In genomic region chr11:70583022-70583714, GRCm38 (mm10) we compare ENCODE assay signal across 12 mouse cellular contexts. TPM values are rescaled to one million over a fixed set of nuclear protein-coding genes. Genes with fewer than 3 reads are reported as not detected.
A peak's percentile ranks its signal among the peaks of the same experiment; 100 is the strongest.
DNase-seq lines count a peak whose midpoint lies in the region; ATAC-seq lines count a peak whose summit lies in the region.
"Had no signal": no experiment of that assay in that cellular context is flagged by ENCODE, and none has a peak within 500 bp of the region (broad histone marks: within the 10 kb centered on the region; RNA-seq: fewer than 3 reads in every experiment).

No protein-coding gene starts in this region.

- 75% methylated on average over 6 of the region's 6 CpGs for WGBS in hindbrain, embryonic 12.5 days
- WGBS in hindbrain, embryonic 16.5 days: 76% methylated on average over 6 of the region's 6 CpGs
- WGBS in midbrain, embryonic 14.5 days: 82% methylated on average over 6 of the region's 6 CpGs
- 69% methylated on average over 6 of the region's 6 CpGs for WGBS in midbrain, embryonic 15.5 days
- WGBS in hindbrain, embryonic 14.5 days: 72% methylated on average over 6 of the region's 6 CpGs
- WGBS in stomach, embryonic 16.5 days: 39% methylated on average over 6 of the region's 6 CpGs

- no peak overlapping the region for H3K9ac ChIP-seq in hindbrain, embryonic 12.5 days
- no peak overlapping the region; the same call in 1 of the 2 replicates for H3K9ac ChIP-seq in hindbrain, embryonic 16.5 days (ENCODE audit: low read depth, low read length)
- no peak overlapping the region for H3K9ac ChIP-seq in midbrain, embryonic 14.5 days (replicated peaks; ENCODE audit: low read length)
- no peak overlapping the region for H3K9ac ChIP-seq in midbrain, embryonic 15.5 days
- no peak overlapping the region for H3K9ac ChIP-seq in hindbrain, embryonic 14.5 days
- peak overlapping the region; percentile 50; the same call in 1 of the 2 replicates for H3K9ac ChIP-seq in stomach, embryonic 16.5 days (ENCODE audit: low read length)

- no peak overlapping the region for H3K4me3 ChIP-seq in hindbrain, embryonic 12.5 days
- no peak overlapping the region for H3K4me3 ChIP-seq in hindbrain, embryonic 16.5 days (ENCODE audit: low read length)
- no peak overlapping the region for H3K4me3 ChIP-seq in midbrain, embryonic 14.5 days (replicated peaks; ENCODE audit: low read depth, low read length)
- no peak overlapping the region for H3K4me3 ChIP-seq in midbrain, embryonic 15.5 days
- no peak overlapping the region for H3K4me3 ChIP-seq in hindbrain, embryonic 14.5 days (replicated peaks; ENCODE audit: low read length)
- H3K4me3 ChIP-seq in stomach, embryonic 16.5 days (replicated peaks; ENCODE audit: low read length): no peak overlapping the region

- H3K27ac ChIP-seq in hindbrain, embryonic 12.5 days: peak overlapping the region; percentile 40; the same call in 1 of the 2 replicates
- H3K27ac ChIP-seq in hindbrain, embryonic 16.5 days (ENCODE audit: low read depth, low read length): no peak overlapping the region; the same call in 1 of the 2 replicates
- H3K27ac ChIP-seq in midbrain, embryonic 14.5 days (replicated peaks; ENCODE audit: low read depth, low read length): peak overlapping the region; percentile 41; the same call in 1 of the 2 replicates
- no peak overlapping the region for H3K27ac ChIP-seq in midbrain, embryonic 15.5 days
- 0 out of 2 replicates have a peak overlapping the region, but pooled peaks have one; percentile 53 for H3K27ac ChIP-seq in hindbrain, embryonic 14.5 days
- H3K27ac ChIP-seq in stomach, embryonic 16.5 days (ENCODE audit: low read length): peak overlapping the region; percentile 92

- no peak for DNase-seq in midbrain, embryonic 14.5 days
- DNase-seq in hindbrain, embryonic 14.5 days (ENCODE audit: low spot score): no peak
- DNase-seq in embryo, embryonic 11 days: no peak
- DNase-seq in adrenal gland, adult 2 months: no peak

- H3K4me2 ChIP-seq in hindbrain, embryonic 12.5 days (replicated peaks): no peak overlapping the region
- H3K4me2 ChIP-seq in hindbrain, embryonic 16.5 days (ENCODE audit: low read length): no peak overlapping the region
- no peak overlapping the region for H3K4me2 ChIP-seq in midbrain, embryonic 14.5 days (ENCODE audit: low read length)
- no peak overlapping the region for H3K4me2 ChIP-seq in midbrain, embryonic 15.5 days
- no peak overlapping the region for H3K4me2 ChIP-seq in hindbrain, embryonic 14.5 days (replicated peaks)
- H3K4me2 ChIP-seq in stomach, embryonic 16.5 days (ENCODE audit: low read depth, low read length): no peak overlapping the region

- H3K36me3 ChIP-seq in hindbrain, embryonic 12.5 days: no peaks in the 10 kb centered on the region
- no peaks in the 10 kb centered on the region for H3K36me3 ChIP-seq in hindbrain, embryonic 16.5 days (ENCODE audit: control insufficient read depth, insufficient read depth, low read length)
- H3K36me3 ChIP-seq in midbrain, embryonic 14.5 days (ENCODE audit: control insufficient read depth, insufficient read depth, low read length): no peaks in the 10 kb centered on the region
- no peaks in the 10 kb centered on the region for H3K36me3 ChIP-seq in midbrain, embryonic 15.5 days (replicated peaks)
- no peaks in the 10 kb centered on the region for H3K36me3 ChIP-seq in hindbrain, embryonic 14.5 days (replicated peaks; ENCODE audit: control insufficient read depth, insufficient read depth)
- no peaks in the 10 kb centered on the region for H3K36me3 ChIP-seq in stomach, embryonic 16.5 days (ENCODE audit: control insufficient read depth, insufficient read depth, low read length)

- H3K27me3 ChIP-seq in hindbrain, embryonic 12.5 days: no peaks in the 10 kb centered on the region
- no peaks in the 10 kb centered on the region for H3K27me3 ChIP-seq in hindbrain, embryonic 16.5 days (replicated peaks; ENCODE audit: control insufficient read depth, insufficient read depth, low read length)
- no peaks in the 10 kb centered on the region for H3K27me3 ChIP-seq in midbrain, embryonic 14.5 days (ENCODE audit: control insufficient read depth, insufficient read depth, low read length)
- no peaks in the 10 kb centered on the region for H3K27me3 ChIP-seq in midbrain, embryonic 15.5 days (replicated peaks)
- no peaks in the 10 kb centered on the region for H3K27me3 ChIP-seq in hindbrain, embryonic 14.5 days (ENCODE audit: control insufficient read depth, insufficient read depth, low read length)
- no peaks in the 10 kb centered on the region for H3K27me3 ChIP-seq in stomach, embryonic 16.5 days (ENCODE audit: control insufficient read depth, insufficient read depth, low read length)

- peaks cover 49% of the 10 kb centered on the region for H3K4me1 ChIP-seq in hindbrain, embryonic 12.5 days
- H3K4me1 ChIP-seq in hindbrain, embryonic 16.5 days (ENCODE audit: control insufficient read depth, insufficient read depth, low read depth, low read length): peaks cover 17% of the 10 kb centered on the region
- H3K4me1 ChIP-seq in midbrain, embryonic 14.5 days (ENCODE audit: control insufficient read depth, insufficient read depth, low read length): peaks cover 12% of the 10 kb centered on the region; the same call in 1 of the 2 replicates
- peaks cover 17% of the 10 kb centered on the region for H3K4me1 ChIP-seq in midbrain, embryonic 15.5 days
- peaks cover 19% of the 10 kb centered on the region for H3K4me1 ChIP-seq in hindbrain, embryonic 14.5 days (replicated peaks; ENCODE audit: control insufficient read depth, insufficient read depth, low read length)
- peaks cover 65% of the 10 kb centered on the region for H3K4me1 ChIP-seq in stomach, embryonic 16.5 days (ENCODE audit: control insufficient read depth, insufficient read depth, low read length)

- no peak for ATAC-seq in hindbrain, embryonic 12.5 days (ENCODE audit: low FRiP score)
- ATAC-seq in hindbrain, embryonic 16.5 days: no peak
- ATAC-seq in midbrain, embryonic 14.5 days (ENCODE audit: low FRiP score, low TSS enrichment): no peak
- no peak for ATAC-seq in midbrain, embryonic 15.5 days (replicated peaks)
- ATAC-seq in hindbrain, embryonic 14.5 days (ENCODE audit: low FRiP score): no peak
- no peak for ATAC-seq in stomach, embryonic 16.5 days (ENCODE audit: insufficient read depth, low FRiP score)

- no peaks in the 10 kb centered on the region for H3K9me3 ChIP-seq in hindbrain, embryonic 12.5 days (replicated peaks)
- H3K9me3 ChIP-seq in hindbrain, embryonic 16.5 days (ENCODE audit: control insufficient read depth, low read length): no peaks in the 10 kb centered on the region
- H3K9me3 ChIP-seq in midbrain, embryonic 14.5 days (ENCODE audit: control insufficient read depth, low read length): no peaks in the 10 kb centered on the region
- H3K9me3 ChIP-seq in midbrain, embryonic 15.5 days: no peaks in the 10 kb centered on the region
- H3K9me3 ChIP-seq in hindbrain, embryonic 14.5 days (ENCODE audit: control insufficient read depth, low read length): no peaks in the 10 kb centered on the region
- no peaks in the 10 kb centered on the region for H3K9me3 ChIP-seq in stomach, embryonic 16.5 days (replicated peaks; ENCODE audit: control insufficient read depth, low read length)

RNA-seq across cellular contexts. Expression of gene Mink1, which starts 20.5 kb away (rescaled TPM):
- polyA plus RNA-seq in hindbrain, embryonic 12.5 days (2016; fragmentation: Nextera tagmentation; extraction: Ambion mirVana): 17.3 and 19.1 TPM in 2 replicates
- 14.4 and 19.1 TPM in 2 replicates for polyA plus RNA-seq in hindbrain, embryonic 16.5 days (2015; fragmentation: Nextera tagmentation; extraction: Ambion mirVana)
- 18.5 and 20.4 TPM in 2 replicates for polyA plus RNA-seq in midbrain, embryonic 14.5 days (2014; fragmentation: Nextera tagmentation; extraction: Ambion mirVana)
- 17.9 and 18.7 TPM in 2 replicates for polyA plus RNA-seq in midbrain, embryonic 15.5 days (2015; fragmentation: Nextera tagmentation; extraction: Ambion mirVana)
- polyA plus RNA-seq in hindbrain, embryonic 14.5 days (2014; fragmentation: Nextera tagmentation; extraction: Ambion mirVana): 19.5 and 21.5 TPM in 2 replicates
- 12.5 and 13.0 TPM in 2 replicates for polyA plus RNA-seq in stomach, embryonic 16.5 days (2015; fragmentation: Nextera tagmentation; extraction: Ambion mirVana)
- total RNA-seq in adrenal gland, adult 2 months (2021): 10 to 100 TPM; 44.8 to 46.0 TPM
- 59.1 and 62.8 TPM in 2 replicates for polyA plus RNA-seq in adrenal gland, adult 2 months (2012; rRNA removed)

RNA-seq across cellular contexts. Expression of gene 4930544D05Rik, which starts 32.5 kb away (rescaled TPM):
- polyA plus RNA-seq in hindbrain, embryonic 12.5 days (2016; fragmentation: Nextera tagmentation; extraction: Ambion mirVana): not detected in 2 replicates
- not detected in 2 replicates for polyA plus RNA-seq in hindbrain, embryonic 16.5 days (2015; fragmentation: Nextera tagmentation; extraction: Ambion mirVana)
- polyA plus RNA-seq in midbrain, embryonic 14.5 days (2014; fragmentation: Nextera tagmentation; extraction: Ambion mirVana): not detected in 2 replicates
- not detected in 2 replicates for polyA plus RNA-seq in midbrain, embryonic 15.5 days (2015; fragmentation: Nextera tagmentation; extraction: Ambion mirVana)
- polyA plus RNA-seq in hindbrain, embryonic 14.5 days (2014; fragmentation: Nextera tagmentation; extraction: Ambion mirVana): not detected in 2 replicates
- polyA plus RNA-seq in stomach, embryonic 16.5 days (2015; fragmentation: Nextera tagmentation; extraction: Ambion mirVana): not detected in 2 replicates
- not detected for total RNA-seq in adrenal gland, adult 2 months (2021)
- polyA plus RNA-seq in adrenal gland, adult 2 months (2012; rRNA removed): not detected in 2 replicates
- total RNA-seq: midbrain, postnatal 0 days had no signal
- polyA plus RNA-seq: brain, embryonic 14.5 days; large intestine, adult 2 months; midbrain, postnatal 0 days had no signal

RNA-seq across cellular contexts. Expression of gene Chrne, which starts 35.8 kb away (rescaled TPM):
- polyA plus RNA-seq in hindbrain, embryonic 12.5 days (2016; fragmentation: Nextera tagmentation; extraction: Ambion mirVana): not detected in 2 replicates
- polyA plus RNA-seq in hindbrain, embryonic 16.5 days (2015; fragmentation: Nextera tagmentation; extraction: Ambion mirVana): not detected in 2 replicates
- not detected in 2 replicates for polyA plus RNA-seq in midbrain, embryonic 14.5 days (2014; fragmentation: Nextera tagmentation; extraction: Ambion mirVana)
- polyA plus RNA-seq in midbrain, embryonic 15.5 days (2015; fragmentation: Nextera tagmentation; extraction: Ambion mirVana): not detected in 2 replicates
- not detected in 2 replicates for polyA plus RNA-seq in hindbrain, embryonic 14.5 days (2014; fragmentation: Nextera tagmentation; extraction: Ambion mirVana)
- polyA plus RNA-seq in stomach, embryonic 16.5 days (2015; fragmentation: Nextera tagmentation; extraction: Ambion mirVana): 0.37 TPM in 1 of 2 replicates, not detected in the other
- not detected for total RNA-seq in adrenal gland, adult 2 months (2021)
- polyA plus RNA-seq in adrenal gland, adult 2 months (2012; rRNA removed): 0.30 TPM in 1 of 2 replicates, not detected in the other
- total RNA-seq: ES-E14; midbrain, postnatal 0 days had no signal

RNA-seq across cellular contexts. Expression of gene Pld2, which starts 43.3 kb away (rescaled TPM):
- 7.2 and 7.8 TPM in 2 replicates for polyA plus RNA-seq in hindbrain, embryonic 12.5 days (2016; fragmentation: Nextera tagmentation; extraction: Ambion mirVana)
- 20.6 and 21.4 TPM in 2 replicates for polyA plus RNA-seq in hindbrain, embryonic 16.5 days (2015; fragmentation: Nextera tagmentation; extraction: Ambion mirVana)
- polyA plus RNA-seq in midbrain, embryonic 14.5 days (2014; fragmentation: Nextera tagmentation; extraction: Ambion mirVana): 8.5 and 9.2 TPM in 2 replicates
- 13.8 and 14.8 TPM in 2 replicates for polyA plus RNA-seq in midbrain, embryonic 15.5 days (2015; fragmentation: Nextera tagmentation; extraction: Ambion mirVana)
- 14.2 and 16.4 TPM in 2 replicates for polyA plus RNA-seq in hindbrain, embryonic 14.5 days (2014; fragmentation: Nextera tagmentation; extraction: Ambion mirVana)
- 17.8 and 21.5 TPM in 2 replicates for polyA plus RNA-seq in stomach, embryonic 16.5 days (2015; fragmentation: Nextera tagmentation; extraction: Ambion mirVana)
- total RNA-seq in adrenal gland, adult 2 months (2021): 10 to 100 TPM in 1 of 2 experiments, 1 to 10 TPM in 1; 8.0 to 10.9 TPM
- polyA plus RNA-seq in adrenal gland, adult 2 months (2012; rRNA removed): 12.8 and 18.4 TPM in 2 replicates

RNA-seq across cellular contexts. Expression of gene Gm40193, which starts 50.4 kb away (rescaled TPM):
- polyA plus RNA-seq in hindbrain, embryonic 12.5 days (2016; fragmentation: Nextera tagmentation; extraction: Ambion mirVana): not detected in 2 replicates
- not detected in 2 replicates for polyA plus RNA-seq in hindbrain, embryonic 16.5 days (2015; fragmentation: Nextera tagmentation; extraction: Ambion mirVana)
- not detected in 2 replicates for polyA plus RNA-seq in midbrain, embryonic 14.5 days (2014; fragmentation: Nextera tagmentation; extraction: Ambion mirVana)
- not detected in 2 replicates for polyA plus RNA-seq in midbrain, embryonic 15.5 days (2015; fragmentation: Nextera tagmentation; extraction: Ambion mirVana)
- polyA plus RNA-seq in hindbrain, embryonic 14.5 days (2014; fragmentation: Nextera tagmentation; extraction: Ambion mirVana): not detected in 2 replicates
- polyA plus RNA-seq in stomach, embryonic 16.5 days (2015; fragmentation: Nextera tagmentation; extraction: Ambion mirVana): not detected in 2 replicates
- total RNA-seq in adrenal gland, adult 2 months (2021): not detected
- not detected in 2 replicates for polyA plus RNA-seq in adrenal gland, adult 2 months (2012; rRNA removed)
- total RNA-seq: ES-E14; midbrain, postnatal 0 days had no signal
- polyA plus RNA-seq: brain, embryonic 14.5 days; large intestine, adult 2 months; midbrain, postnatal 0 days had no signal

Comparison
In these comparisons a context has a peak if more than half of its experiments do, and no peak if none do; other contexts are left out.
1. H3K27ac ChIP-seq: peak in hindbrain, embryonic 12.5 days (single experiment), midbrain, embryonic 14.5 days (single experiment), hindbrain, embryonic 14.5 days (single experiment) and stomach, embryonic 16.5 days (single experiment); none in hindbrain, embryonic 16.5 days (single experiment) and midbrain, embryonic 15.5 days (single experiment).